Mouse (Mus musculus) heart, adult 2 months (tissue): ENCODE data around the gene Sgpp1.

ENCODE experiments used
- CTCF ChIP-seq: fragments of 200-600 bp; IDR thresholded peaks from 2 replicates; pipeline ENCODE4 v1.8.1; 2022; ENCODE audit warnings: antibody characterized with exemption, mild to moderate bottlenecking, moderate library complexity
- EP300 ChIP-seq: fragments of 200-500 bp; IDR thresholded peaks from 2 replicates; pipeline ENCODE4 v1.6.1; 2011; ENCODE audit warnings: low read depth, low read length, control low read depth; ENCODE audit not compliant: insufficient read depth
- POLR2A ChIP-seq: fragments of 200-500 bp; IDR thresholded peaks from 2 replicates; pipeline ENCODE4 v1.6.1; 2011; ENCODE audit warnings: mild to moderate bottlenecking, low read depth, low read length, control low read depth; ENCODE audit not compliant: insufficient read depth

GRCm38 (mm10) chr12:75735246-75736200, at the start of gene Sgpp1:
- TF ChIP-seq CTCF (no peak), POLR2A (0 out of 2 replicates have a peak, but pooled peaks have one; percentile 37), EP300 (no peak)
